Mouse (Mus musculus): ENCODE results near the gene Kazn. TPM values are rescaled to one million over a fixed set of nuclear protein-coding genes. Genes with fewer than 3 reads are reported as not detected.

The Kazn gene
- polyA plus RNA-seq (2012; rRNA removed) = 20.0 and 23.1 TPM in 2 replicates

DNA sequence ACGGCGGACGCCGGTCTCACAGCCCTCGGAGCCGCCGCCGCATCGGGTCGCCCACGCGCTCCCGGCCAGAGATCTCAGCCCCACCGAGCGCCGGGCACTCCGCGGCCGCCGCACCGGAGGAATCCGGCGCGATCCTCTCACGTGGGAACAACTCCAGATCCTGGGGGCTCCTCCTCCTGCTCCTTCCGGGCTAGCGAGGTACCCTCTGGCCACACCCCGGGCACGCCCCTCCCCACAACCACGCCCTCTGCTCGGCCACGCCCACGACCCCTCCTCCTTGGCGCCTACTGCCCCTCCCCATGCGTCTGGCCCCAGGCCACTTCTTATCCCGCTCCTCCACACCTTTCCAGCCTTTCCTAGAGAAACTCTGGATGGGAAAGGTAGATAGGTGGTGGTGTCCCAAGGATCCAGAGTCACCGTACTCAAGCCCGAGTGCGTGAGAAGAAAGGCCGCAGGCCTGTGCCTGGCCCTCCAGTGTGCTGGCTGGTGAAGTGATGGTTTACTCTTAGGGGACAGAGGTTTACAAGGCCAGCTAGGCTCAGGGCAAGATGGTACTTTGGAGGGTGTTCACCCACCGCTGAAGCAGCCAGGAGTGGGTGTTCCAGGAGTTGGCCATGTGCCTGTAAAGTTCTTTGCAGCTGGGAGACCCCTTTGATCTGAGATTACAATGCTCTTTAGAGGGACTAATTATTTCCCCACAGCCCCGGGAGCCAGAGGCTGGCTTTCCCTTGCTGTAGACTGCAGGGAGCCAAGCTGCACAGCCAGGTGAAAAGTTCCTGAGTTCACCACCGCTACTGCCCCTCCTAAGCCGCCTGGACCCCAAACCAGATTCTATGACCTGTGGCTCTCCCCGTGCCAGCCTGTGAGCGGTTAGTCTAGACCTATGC, at the start of gene Kazn:
Gene Kazn, minus strand, starts transcription at position 162 of the 887 bp plus-strand sequence.

DNA sequence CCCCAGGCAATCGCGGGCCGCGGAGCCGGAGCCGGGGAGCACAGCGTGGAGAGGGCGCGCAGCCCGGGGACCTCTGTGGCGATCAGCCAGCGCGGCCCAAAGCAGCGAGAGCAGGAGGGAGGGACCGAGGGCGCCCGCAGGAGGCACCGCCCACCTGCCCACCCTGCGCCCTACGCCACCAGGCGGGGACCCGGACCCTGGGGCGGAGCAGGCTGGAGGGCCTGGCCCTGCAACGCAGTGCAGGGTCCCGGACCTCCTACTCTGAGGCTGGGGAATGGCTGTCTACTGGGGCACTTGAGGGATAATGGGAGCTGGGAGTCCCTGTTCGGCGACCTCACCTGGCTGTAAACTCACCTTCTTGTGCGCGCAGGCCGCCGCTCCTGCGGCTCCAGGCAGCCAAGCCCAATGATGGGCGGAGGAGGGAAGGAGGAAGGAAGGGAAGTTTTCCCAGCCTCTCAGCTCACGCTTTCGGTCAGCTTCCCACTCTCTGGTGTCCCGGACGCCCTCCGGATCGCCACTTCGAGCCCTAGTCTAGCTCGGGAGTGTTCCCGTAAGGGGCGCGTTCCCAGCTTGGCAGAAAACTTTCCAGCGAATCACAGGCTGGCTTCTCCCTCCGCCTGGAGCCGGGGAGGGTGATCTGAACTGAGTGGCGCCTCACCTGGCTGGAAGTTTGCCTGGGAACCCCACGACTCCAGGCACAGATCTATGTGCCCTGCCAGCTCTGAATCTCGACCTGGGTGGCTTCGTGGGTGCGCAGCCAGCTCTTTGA, 154.9 kb downstream of the Kazn start, which contains the start of gene Tmem51:
Gene Tmem51, minus strand, starts transcription at position 174 of the 769 bp plus-strand sequence.

Other genes starting within 250 kb of the Kazn start
- 0.44 and 1.6 TPM in 2 replicates for gene Fhad1, start 224.3 kb downstream of the Kazn start, polyA plus RNA-seq (2012; rRNA removed)
- gene Tmem51, start 155.1 kb downstream of the Kazn start, polyA plus RNA-seq (2012; rRNA removed) = 28.3 and 32.7 TPM in 2 replicates

Data from colon, adult 2 months (tissue).